ENCODE assay signal across 8 mouse cellular contexts in the genomic region with DNA sequence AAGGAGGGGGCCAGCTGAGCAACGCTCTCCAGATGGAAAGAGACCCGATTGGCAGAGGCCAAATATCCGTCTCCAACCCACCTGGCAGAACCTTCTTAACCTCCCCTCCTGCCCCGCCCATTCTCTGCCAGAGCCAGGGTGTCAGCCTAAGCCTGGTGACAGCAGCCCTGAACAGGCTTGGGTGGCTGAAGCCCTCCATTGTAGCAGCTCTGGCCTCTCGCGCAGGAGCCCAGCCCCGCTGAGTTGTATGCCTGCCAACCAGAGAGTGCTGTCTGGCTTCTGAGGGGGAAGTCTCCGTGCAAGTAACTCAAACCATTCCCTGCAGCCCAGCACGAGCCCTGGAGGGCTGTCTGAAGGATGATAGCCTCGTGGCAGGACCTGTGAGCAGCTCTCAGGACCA. TPM values are rescaled to one million over a fixed set of nuclear protein-coding genes. Genes with fewer than 3 reads are reported as not detected.
DNase-seq lines count a peak whose midpoint lies in the region; ATAC-seq lines count a peak whose summit lies in the region.

No protein-coding gene starts in this region.

- no peak overlapping the region; the same call in 1 of the 2 replicates for H3K9ac ChIP-seq in kidney, embryonic 16.5 days (replicated peaks; ENCODE audit: low read length)
- no peak overlapping the region for H3K9ac ChIP-seq in kidney, embryonic 14.5 days (ENCODE audit: low read depth, low read length)
- 0 out of 2 replicates have a peak overlapping the region, but pooled peaks have one; percentile 46 for H3K9ac ChIP-seq in embryonic facial prominence, embryonic 13.5 days
- no peak overlapping the region; the same call in 1 of the 2 replicates for H3K9ac ChIP-seq in lung, embryonic 16.5 days (ENCODE audit: low read length)

- DNase-seq in MN1 (ENCODE audit: low spot score) = peak; percentile 59
- DNase-seq in heart, postnatal 14 days = peak; percentile 50 to 69
- DNase-seq in urinary bladder, postnatal 10 days (ENCODE audit: low spot score) = no peak

- ATAC-seq in kidney, embryonic 16.5 days (ENCODE audit: low FRiP score, low TSS enrichment) = peak; percentile 64
- no peak for ATAC-seq in kidney, embryonic 14.5 days (ENCODE audit: low FRiP score, low TSS enrichment)
- 0 out of 2 replicates have a peak, but pooled peaks have one; percentile 50 for ATAC-seq in embryonic facial prominence, embryonic 13.5 days (ENCODE audit: insufficient number of reproducible peaks, insufficient read depth, low FRiP score, low TSS enrichment, low read depth)
- peak; percentile 90 for ATAC-seq in lung, embryonic 16.5 days (ENCODE audit: low read depth)
- ATAC-seq in monocyte, adult 5-6 weeks (replicated peaks; ENCODE audit: insufficient number of reproducible peaks, low FRiP score, low TSS enrichment, poor library complexity, severe bottlenecking) = no peak

- no peaks in the 10 kb centered on the region for H3K36me3 ChIP-seq in kidney, embryonic 16.5 days (ENCODE audit: insufficient read depth, low read length)
- H3K36me3 ChIP-seq in kidney, embryonic 14.5 days (ENCODE audit: control insufficient read depth, insufficient read depth, low read length) = no peaks in the 10 kb centered on the region
- no peaks in the 10 kb centered on the region for H3K36me3 ChIP-seq in embryonic facial prominence, embryonic 13.5 days
- H3K36me3 ChIP-seq in lung, embryonic 16.5 days (ENCODE audit: control insufficient read depth, insufficient read depth, low read length) = no peaks in the 10 kb centered on the region

- no peak overlapping the region for H3K27ac ChIP-seq in kidney, embryonic 16.5 days (ENCODE audit: low read length)
- no peak overlapping the region for H3K27ac ChIP-seq in kidney, embryonic 14.5 days (ENCODE audit: low read depth, low read length)
- H3K27ac ChIP-seq in embryonic facial prominence, embryonic 13.5 days = peak overlapping the region; percentile 55
- H3K27ac ChIP-seq in lung, embryonic 16.5 days (ENCODE audit: low read length) = no peak overlapping the region

- peaks cover 11% of the 10 kb centered on the region for H3K4me1 ChIP-seq in kidney, embryonic 16.5 days (ENCODE audit: insufficient read depth, low read length)
- H3K4me1 ChIP-seq in kidney, embryonic 14.5 days (ENCODE audit: control insufficient read depth, insufficient read depth, low read length) = no peaks in the 10 kb centered on the region
- H3K4me1 ChIP-seq in embryonic facial prominence, embryonic 13.5 days = peaks cover 21% of the 10 kb centered on the region
- H3K4me1 ChIP-seq in lung, embryonic 16.5 days (replicated peaks; ENCODE audit: control insufficient read depth, insufficient read depth, low read length) = peaks cover 7% of the 10 kb centered on the region

- H3K27me3 ChIP-seq in kidney, embryonic 16.5 days (ENCODE audit: insufficient read depth, low read length) = no peaks in the 10 kb centered on the region
- H3K27me3 ChIP-seq in kidney, embryonic 14.5 days (ENCODE audit: control insufficient read depth, insufficient read depth, low read length) = no peaks in the 10 kb centered on the region; the same call in 1 of the 2 replicates
- H3K27me3 ChIP-seq in embryonic facial prominence, embryonic 13.5 days = peaks cover 13% of the 10 kb centered on the region; the same call in 1 of the 2 replicates
- no peaks in the 10 kb centered on the region; the same call in 1 of the 2 replicates for H3K27me3 ChIP-seq in lung, embryonic 16.5 days (ENCODE audit: control insufficient read depth, insufficient read depth, low read depth, low read length)

- no peak overlapping the region for H3K4me3 ChIP-seq in kidney, embryonic 16.5 days (ENCODE audit: low read length)
- no peak overlapping the region for H3K4me3 ChIP-seq in kidney, embryonic 14.5 days (ENCODE audit: low read length)
- 0 out of 2 replicates have a peak overlapping the region, but pooled peaks have one; percentile 3 for H3K4me3 ChIP-seq in embryonic facial prominence, embryonic 13.5 days
- no peak overlapping the region for H3K4me3 ChIP-seq in lung, embryonic 16.5 days (ENCODE audit: low read length)

- WGBS in kidney, embryonic 16.5 days = 27% methylated on average over 10 of the region's 10 CpGs
- 27% methylated on average over 10 of the region's 10 CpGs for WGBS in kidney, embryonic 14.5 days
- 13% methylated on average over 10 of the region's 10 CpGs for WGBS in embryonic facial prominence, embryonic 13.5 days
- 13% methylated on average over 10 of the region's 10 CpGs for WGBS in lung, embryonic 16.5 days

- intact Hi-C loops in heart, postnatal 14 days (cut with DNase I) = no loop called here

- H3K4me2 ChIP-seq in kidney, embryonic 16.5 days (replicated peaks; ENCODE audit: low read depth, low read length) = no peak overlapping the region
- no peak overlapping the region for H3K4me2 ChIP-seq in kidney, embryonic 14.5 days (replicated peaks; ENCODE audit: low read depth, low read length)
- H3K4me2 ChIP-seq in embryonic facial prominence, embryonic 13.5 days = peak overlapping the region; percentile 46
- peak overlapping the region; percentile 39 for H3K4me2 ChIP-seq in lung, embryonic 16.5 days (ENCODE audit: low read depth, low read length)

- no peaks in the 10 kb centered on the region for H3K9me3 ChIP-seq in kidney, embryonic 16.5 days (ENCODE audit: low read length)
- no peaks in the 10 kb centered on the region for H3K9me3 ChIP-seq in kidney, embryonic 14.5 days (ENCODE audit: control insufficient read depth, low read length)
- H3K9me3 ChIP-seq in embryonic facial prominence, embryonic 13.5 days = no peaks in the 10 kb centered on the region
- no peaks in the 10 kb centered on the region for H3K9me3 ChIP-seq in lung, embryonic 16.5 days (ENCODE audit: control insufficient read depth, low read length)

RNA-seq across cellular contexts. Expression of a gene that starts 32.0 kb away (rescaled TPM):
- polyA plus RNA-seq in kidney, embryonic 16.5 days (2015; fragmentation: Nextera tagmentation; extraction: Ambion mirVana) = 53.7 and 54.4 TPM in 2 replicates
- polyA plus RNA-seq in kidney, embryonic 14.5 days (2014; fragmentation: Nextera tagmentation; extraction: Ambion mirVana) = 50.3 and 81.3 TPM in 2 replicates
- polyA plus RNA-seq in embryonic facial prominence, embryonic 13.5 days (2015; fragmentation: Nextera tagmentation; extraction: Ambion mirVana) = 71.7 and 75.8 TPM in 2 replicates
- 10 to 100 TPM; 60.5 to 70.9 TPM for total RNA-seq in heart, postnatal 14 days (2021)
- 44.2 and 45.1 TPM in 2 replicates for polyA plus RNA-seq in lung, embryonic 16.5 days (2015; fragmentation: Nextera tagmentation; extraction: Ambion mirVana)
- total RNA-seq in monocyte, adult 5-6 weeks (2017) = 32.9 to 43.6 TPM (median 40.7 TPM) in 3 replicates

Comparison
In these comparisons a context has a peak if more than half of its experiments do, and no peak if none do; other contexts are left out.
1. ATAC-seq: peak in kidney, embryonic 16.5 days (single experiment), embryonic facial prominence, embryonic 13.5 days (single experiment) and lung, embryonic 16.5 days (single experiment); none in kidney, embryonic 14.5 days (single experiment) and monocyte, adult 5-6 weeks (single experiment).
2. H3K4me2 ChIP-seq: peak in embryonic facial prominence, embryonic 13.5 days (single experiment) and lung, embryonic 16.5 days (single experiment); none in kidney, embryonic 16.5 days (single experiment) and kidney, embryonic 14.5 days (single experiment).